Mouse (Mus musculus) E14TG2a.4 (cell line): ENCODE measurements around the gene Csnk2a1.

Experiments used
- CTCF ChIP-seq: conservative IDR thresholded peaks from 2 replicates; pipeline ENCODE4 v1.5.1; 2014; ENCODE audit warnings: low read length
- NANOG ChIP-seq: IDR thresholded peaks from 2 replicates; pipeline ENCODE4 v1.6.1; 2014; ENCODE audit warnings: borderline replicate concordance, low read length, mixed read lengths
- POU5F1 ChIP-seq: IDR thresholded peaks from 2 replicates; pipeline ENCODE4 v1.6.1; 2014; ENCODE audit warnings: low read length, borderline replicate concordance

DNA sequence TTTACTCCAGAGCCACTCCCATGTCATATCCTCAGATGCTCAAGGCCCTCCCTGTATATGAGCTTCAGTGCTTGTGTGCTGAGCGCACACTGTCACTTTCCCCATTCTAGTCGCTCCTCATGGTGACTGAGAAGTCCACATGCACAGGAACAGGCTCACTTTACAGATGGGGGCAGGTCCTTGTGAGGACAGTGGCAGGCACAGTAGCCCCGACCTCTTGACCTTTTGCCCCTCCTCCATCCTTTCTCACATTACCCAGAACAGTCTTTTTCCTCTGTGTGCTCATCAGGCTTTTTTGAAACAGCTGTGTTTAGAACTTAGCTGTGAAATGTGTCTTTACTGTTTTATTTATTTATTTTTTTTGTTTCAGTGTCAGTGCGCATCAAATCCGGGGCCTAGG, 77.1 kb downstream of the Csnk2a1 start:
- no peak for TF ChIP-seq CTCF
- TF ChIP-seq POU5F1 = no peak
- no peak for TF ChIP-seq NANOG
